Mouse (Mus musculus) E14TG2a.4 (cell line): ENCODE data around the gene Rhbdf1.

Experiments
- CTCF ChIP-seq: conservative IDR thresholded peaks from 2 replicates; pipeline ENCODE4 v1.5.1; 2014; ENCODE audit warnings: low read length
- NANOG ChIP-seq: IDR thresholded peaks from 2 replicates; pipeline ENCODE4 v1.6.1; 2014; ENCODE audit warnings: borderline replicate concordance, low read length, mixed read lengths
- POU5F1 ChIP-seq: IDR thresholded peaks from 2 replicates; pipeline ENCODE4 v1.6.1; 2014; ENCODE audit warnings: low read length, borderline replicate concordance

DNA sequence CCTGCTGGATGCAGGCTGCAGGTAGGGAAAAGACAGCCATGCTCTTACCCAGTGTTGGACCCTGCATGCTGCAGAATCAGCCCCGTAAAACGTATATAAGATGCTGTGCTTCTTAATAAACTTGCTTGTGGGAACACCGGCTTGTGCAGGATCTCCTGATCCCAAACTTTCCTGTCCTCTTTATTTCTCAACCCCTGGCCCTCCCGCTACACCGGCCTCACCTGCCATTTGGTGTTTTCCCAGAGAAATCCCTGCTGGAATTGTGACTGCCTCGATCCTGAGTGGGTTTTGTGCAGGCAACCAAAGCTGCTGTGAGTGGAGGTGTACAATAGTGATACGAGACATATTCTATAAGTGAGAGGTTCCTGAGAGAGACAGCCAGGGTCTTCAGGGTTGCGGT is 37.6 kb downstream of the Rhbdf1 start:
- TF ChIP-seq CTCF (no peak), POU5F1 (no peak), NANOG (no peak)
